Mouse (Mus musculus): ENCODE measurements around the gene Ptpru.
A peak's percentile ranks its signal among the peaks of the same experiment; 100 is the strongest.
"Not testable (repeated sequence)": the region's sequence is repeated elsewhere in the genome, so short reads cannot be mapped to it uniquely, and the experiment has no call there.

Gene Ptpru

DNA sequence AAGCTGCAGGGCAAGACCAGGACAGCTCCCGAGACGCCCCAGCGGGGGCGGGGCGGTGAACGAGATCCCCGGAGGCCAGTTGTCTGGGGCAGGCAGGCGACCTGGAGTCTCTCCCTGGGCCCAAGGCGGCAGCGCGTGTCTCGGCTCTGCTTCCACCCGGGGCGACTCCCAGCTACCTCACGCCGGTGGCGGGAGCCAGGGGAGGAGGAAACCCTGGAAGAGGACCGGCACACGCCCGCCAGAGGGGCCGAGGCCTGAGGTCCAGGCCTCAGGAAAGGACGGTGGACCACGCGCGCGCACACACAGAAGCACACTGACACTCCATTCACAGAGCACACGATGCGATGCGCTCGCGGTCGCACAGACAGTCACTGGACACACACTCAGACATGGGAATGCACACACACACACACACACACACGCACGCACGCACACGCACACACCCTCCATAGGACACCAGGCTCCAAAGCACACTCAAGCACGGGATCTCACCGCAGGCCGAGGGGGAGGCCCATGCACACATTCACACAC, 1.7 kb downstream of the Ptpru start:
- no peak for DNase-seq (ENCODE audit: low read depth, low spot score)

- no peak for DNase-seq (ENCODE audit: low read depth, low spot score)
These were observed 4.0 kb downstream of the Ptpru start for GRCm38 (mm10) chr4:131833971-131834609.

GRCm38 (mm10) chr4:131832759-131833407, 5.2 kb downstream of the Ptpru start:
- DNase-seq (ENCODE audit: low read depth, low spot score), result no peak

- DNase-seq (ENCODE audit: low read depth, low spot score), result no peak
These were observed 6.5 kb downstream of the Ptpru start for GRCm38 (mm10) chr4:131831546-131832045.

DNA sequence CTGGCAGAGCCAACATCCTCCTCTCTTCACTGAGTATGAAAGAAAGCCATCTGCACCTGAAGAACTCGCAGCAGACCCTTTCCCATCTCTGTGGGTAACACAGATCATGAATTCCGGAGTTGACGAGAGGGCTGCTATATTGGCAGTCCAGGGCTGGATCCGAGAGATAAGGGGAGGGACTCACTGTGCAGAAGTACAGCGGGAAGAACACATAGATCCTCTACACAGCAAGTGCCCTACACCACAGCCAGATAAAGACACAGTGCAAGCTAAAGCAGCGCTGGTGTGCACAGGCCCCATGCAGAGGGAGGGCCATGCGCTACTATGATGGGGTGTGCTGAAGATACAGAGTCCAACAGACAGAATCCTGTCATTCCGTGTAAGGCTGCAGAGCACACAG, 9.0 kb downstream of the Ptpru start:
- no peak for DNase-seq (ENCODE audit: low read depth, low spot score)

DNA sequence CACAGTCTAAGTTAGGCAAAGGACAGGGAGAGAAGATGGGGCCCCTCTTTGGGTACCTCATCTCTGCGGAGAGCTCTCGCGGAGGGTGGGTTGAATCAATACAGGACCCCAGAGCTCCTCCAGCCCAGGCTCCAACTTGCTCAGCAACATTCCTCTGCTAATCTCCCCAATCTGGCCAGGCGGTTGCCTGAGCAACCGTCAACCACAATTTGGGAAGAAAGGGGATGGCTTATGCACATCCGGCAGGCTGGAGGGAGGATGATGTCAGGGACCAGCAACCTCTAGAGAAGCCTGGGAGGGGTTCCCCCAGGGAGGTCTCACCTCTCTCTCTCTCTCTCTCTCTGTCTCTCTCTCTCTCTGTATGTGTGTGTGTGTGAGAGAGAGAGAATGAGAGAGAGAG, 11.2 kb downstream of the Ptpru start:
- DNase-seq (ENCODE audit: low read depth, low spot score), result peak; percentile 80

- no peak for DNase-seq (ENCODE audit: low read depth, low spot score)
These were observed 12.3 kb downstream of the Ptpru start for GRCm38 (mm10) chr4:131825830-131826229.

GRCm38 (mm10) chr4:131824939-131825338, 13.1 kb downstream of the Ptpru start:
- DNase-seq (ENCODE audit: low read depth, low spot score), result no peak

GRCm38 (mm10) chr4:131822583-131822982, 15.5 kb downstream of the Ptpru start:
- DNase-seq (ENCODE audit: low read depth, low spot score), result no peak

GRCm38 (mm10) chr4:131821161-131821731, 16.8 kb downstream of the Ptpru start:
- DNase-seq (ENCODE audit: low read depth, low spot score), result no peak

GRCm38 (mm10) chr4:131818926-131819325, 19.2 kb downstream of the Ptpru start:
- DNase-seq (ENCODE audit: low read depth, low spot score), result no peak

GRCm38 (mm10) chr4:131815774-131816173, 22.3 kb downstream of the Ptpru start:
- no peak for DNase-seq (ENCODE audit: low read depth, low spot score)

- DNase-seq (ENCODE audit: low read depth, low spot score), result no peak
These were observed 23.2 kb downstream of the Ptpru start for GRCm38 (mm10) chr4:131814869-131815268.

DNA sequence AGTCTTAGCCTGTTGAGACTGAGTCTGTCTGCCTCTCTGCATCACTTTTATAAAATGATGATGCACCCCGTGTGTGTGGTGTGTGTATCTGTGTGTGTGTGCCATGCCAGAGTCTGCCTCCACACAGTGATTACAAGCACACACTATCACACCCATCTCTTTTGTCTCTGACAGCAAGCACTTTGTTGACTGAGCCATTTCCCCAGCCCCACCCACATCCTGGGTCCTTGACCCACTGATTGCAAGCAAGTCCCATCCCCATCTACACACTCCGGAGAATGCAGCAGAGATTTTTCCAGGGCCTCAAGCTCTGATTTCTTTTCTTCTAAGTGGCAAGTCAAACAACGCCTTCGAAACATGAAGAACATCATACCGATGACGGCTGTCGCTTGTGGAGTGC, 24.3 kb downstream of the Ptpru start:
- DNase-seq (ENCODE audit: low read depth, low spot score), result no peak

DNA sequence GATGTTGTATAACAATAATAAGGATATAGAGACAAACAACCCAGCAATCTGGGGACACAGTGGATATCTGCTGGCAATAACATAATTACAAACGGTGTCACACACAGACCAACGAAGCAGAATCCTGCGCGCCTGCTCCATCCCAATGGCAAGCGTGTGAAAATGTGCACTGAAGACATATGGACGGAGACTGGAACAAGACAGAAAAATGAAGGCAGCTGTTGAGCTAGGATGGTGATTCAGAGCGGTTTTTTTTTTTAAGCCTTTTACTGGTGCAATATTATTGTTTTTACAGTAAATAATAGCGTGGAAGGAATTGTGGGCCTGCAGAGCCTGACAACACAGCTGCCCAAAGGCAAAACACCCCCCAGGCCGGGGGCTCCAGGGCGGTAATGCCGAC, 25.6 kb downstream of the Ptpru start:
- DNase-seq (ENCODE audit: low read depth, low spot score), result no peak

DNA sequence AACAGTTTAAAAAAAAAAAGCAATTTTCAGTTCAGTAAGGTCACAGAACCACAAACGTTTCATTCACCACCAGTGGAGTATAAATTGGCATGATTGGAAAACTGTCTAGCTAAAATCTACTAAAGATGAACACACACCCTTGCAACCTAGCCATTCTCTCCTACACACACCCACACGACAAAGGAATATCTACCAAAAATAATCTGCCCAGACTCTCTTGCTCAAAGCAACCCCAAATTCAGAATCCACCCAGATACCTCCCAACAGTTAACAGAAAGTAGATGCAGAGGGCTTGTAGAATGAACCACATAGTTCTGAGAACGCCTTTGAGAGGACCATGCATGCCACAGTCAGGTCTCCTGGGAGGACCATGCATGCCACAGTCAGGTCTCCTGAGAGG, 32.8 kb downstream of the Ptpru start:
- no peak for DNase-seq (ENCODE audit: low read depth, low spot score)

DNA sequence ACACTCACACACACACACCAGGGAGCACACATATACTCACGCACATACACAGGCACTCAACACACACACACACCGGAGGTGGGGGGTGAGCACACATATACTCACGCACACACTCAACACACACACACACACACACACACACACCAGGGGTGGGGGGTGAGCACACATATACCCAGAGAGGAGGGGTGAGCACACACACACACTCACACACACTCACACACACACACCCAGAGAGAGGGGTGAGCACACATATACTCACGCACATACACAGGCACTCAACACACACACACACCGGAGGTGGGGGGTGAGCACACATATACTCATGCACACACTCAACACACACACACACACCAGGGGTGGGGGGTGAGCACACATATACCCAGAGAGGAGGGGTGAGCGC, 33.4 kb downstream of the Ptpru start:
- not testable (repeated sequence) for DNase-seq (ENCODE audit: low read depth, low spot score)

DNA sequence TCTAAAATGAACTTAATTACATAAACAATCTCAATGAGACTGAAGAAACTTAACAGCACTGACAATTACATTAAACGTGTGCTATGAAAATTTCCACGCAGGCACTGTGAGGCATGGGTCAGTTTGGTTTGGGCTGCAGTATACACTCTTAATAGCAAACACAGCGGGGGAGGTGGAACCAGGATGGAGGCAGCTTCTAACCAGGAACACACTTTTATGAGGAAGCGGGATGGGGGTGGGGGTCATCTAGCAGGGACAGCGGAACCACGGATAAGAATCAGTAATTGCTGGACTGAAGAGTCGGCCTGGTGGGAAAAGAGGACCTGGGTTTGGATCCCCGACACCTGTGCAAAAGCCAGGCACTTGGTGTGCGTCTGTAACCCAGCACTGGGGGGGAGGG, 34.2 kb downstream of the Ptpru start:
- no peak for DNase-seq (ENCODE audit: low read depth, low spot score)

DNA sequence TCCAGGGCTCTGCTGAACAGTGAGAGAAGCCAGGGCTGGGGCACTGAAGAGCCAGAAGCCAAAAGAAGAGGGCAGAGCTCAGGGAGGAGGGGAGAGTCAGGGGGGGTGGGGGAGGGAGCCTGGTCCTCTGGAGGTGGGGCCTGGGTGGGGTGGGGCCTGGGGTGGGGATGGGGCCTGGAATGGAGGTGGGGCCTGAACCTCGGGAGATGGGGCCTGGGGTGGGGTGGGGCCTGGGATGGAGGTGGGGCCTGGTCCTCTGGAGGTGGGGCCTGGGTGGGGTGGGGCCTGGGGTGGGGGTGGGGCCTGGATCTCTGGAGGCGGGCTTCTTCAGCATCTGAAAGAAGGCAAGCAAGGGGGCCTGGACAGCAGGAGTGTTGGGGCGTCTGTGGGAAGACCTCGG, 39.1 kb downstream of the Ptpru start:
- no peak for DNase-seq (ENCODE audit: low read depth, low spot score)

DNA sequence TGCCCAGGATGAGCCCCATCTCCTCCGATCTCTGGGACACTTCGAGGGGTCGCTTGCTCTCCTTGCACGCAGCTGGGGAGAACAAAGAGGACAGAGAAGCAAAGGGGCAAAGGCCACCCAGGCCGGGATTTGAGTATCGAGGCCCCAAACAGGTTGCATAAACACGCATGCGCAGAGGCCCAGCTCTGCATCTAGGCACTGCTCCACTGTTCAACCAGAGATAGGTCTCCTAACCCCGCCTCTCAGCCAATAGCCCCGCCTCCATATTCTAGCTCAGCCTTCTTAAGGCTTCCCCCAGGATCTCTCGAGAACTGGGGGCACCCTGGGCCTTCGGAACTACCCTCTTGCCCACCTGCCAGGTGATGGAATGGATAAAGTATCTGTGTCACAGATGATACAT, 40.2 kb downstream of the Ptpru start:
- DNase-seq (ENCODE audit: low read depth, low spot score), result no peak

GRCm38 (mm10) chr4:131797483-131797882, 40.6 kb downstream of the Ptpru start:
- DNase-seq (ENCODE audit: low read depth, low spot score), result no peak

DNA sequence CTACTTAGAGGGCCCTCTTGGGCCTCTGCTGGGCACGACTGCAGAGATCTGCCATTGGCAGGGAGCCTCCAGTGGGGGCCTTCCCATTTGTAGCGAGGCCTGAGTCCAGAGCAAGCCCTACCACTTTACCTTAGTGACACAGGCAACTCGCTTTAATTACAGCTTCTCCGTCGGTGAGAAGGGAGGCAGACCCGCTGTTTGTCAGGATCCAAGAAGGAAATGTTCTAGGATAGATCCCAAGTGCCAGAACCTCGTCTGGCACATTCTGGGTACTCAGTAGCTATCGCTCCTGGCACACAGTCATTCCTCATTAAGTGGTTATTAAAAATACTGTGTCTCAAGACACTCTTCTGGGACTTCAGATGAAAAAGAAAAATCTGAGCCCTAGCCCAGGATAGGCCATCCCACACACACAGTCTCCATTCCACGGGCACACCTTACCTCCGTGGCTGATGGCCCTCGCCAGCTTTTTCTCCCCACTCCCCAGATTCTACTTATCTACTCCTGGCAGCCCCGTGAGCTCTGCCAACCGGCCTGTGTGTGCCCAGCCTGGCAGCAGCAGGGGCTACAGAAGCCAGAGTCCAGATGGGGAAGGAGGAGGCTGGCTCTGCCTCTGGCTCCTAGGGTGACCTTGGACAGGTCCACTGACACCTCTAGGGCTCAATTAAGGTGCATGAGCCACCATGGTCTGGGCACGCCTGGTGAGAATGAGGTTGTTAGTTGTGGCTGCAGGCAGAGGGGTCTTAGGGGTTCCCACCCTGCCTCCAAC, 41.6 kb downstream of the Ptpru start:
- DNase-seq (ENCODE audit: low read depth, low spot score), result no peak

Data from forelimb bud, embryonic 11.5 days (tissue).